Mouse (Mus musculus): ENCODE measurements around the gene Pfn3.

DNA sequence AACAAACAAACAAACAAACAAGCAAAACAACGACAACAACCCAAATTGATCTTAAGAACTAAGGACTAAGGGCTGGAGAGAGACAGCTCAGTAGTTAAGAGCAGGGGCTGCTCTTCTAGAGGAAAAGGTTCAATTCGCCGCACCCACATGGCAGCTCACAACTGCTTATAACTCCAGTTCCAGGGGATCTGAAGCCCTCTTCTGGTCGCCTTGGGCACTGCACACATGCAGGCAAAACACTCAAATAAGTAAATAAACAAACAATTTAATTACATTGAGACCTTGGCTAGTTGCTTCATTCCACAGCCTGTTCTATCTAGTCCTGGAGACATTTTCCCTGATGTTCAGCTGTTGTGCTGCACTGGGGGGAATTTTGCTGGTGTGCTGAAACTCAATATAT lies 22.1 kb downstream of the Pfn3 start:
- TF ChIP-seq POLR2A (IDR thresholded peaks at IDR 0.05; ENCODE audit: borderline replicate concordance, low read depth, low read length) (no peak), CTCF (IDR thresholded peaks at IDR 0.05; ENCODE audit: low read depth, low read length) (peak; percentile 19; the same call in 1 of the 2 replicates)

All from bone marrow macrophage, adult 2 months (primary cell).